Mouse (Mus musculus): ENCODE data around the gene Agbl4.

Agbl4 gene

GRCm38 (mm10) chr4:111447918-111448317 lies 1050.5 kb downstream of the Agbl4 start:
- no peak for DNase-seq (ENCODE audit: low spot score)

- DNase-seq (ENCODE audit: low spot score) = no peak
Measured at GRCm38 (mm10) chr4:111448586-111448985, 1051.1 kb downstream of the Agbl4 start.

DNA sequence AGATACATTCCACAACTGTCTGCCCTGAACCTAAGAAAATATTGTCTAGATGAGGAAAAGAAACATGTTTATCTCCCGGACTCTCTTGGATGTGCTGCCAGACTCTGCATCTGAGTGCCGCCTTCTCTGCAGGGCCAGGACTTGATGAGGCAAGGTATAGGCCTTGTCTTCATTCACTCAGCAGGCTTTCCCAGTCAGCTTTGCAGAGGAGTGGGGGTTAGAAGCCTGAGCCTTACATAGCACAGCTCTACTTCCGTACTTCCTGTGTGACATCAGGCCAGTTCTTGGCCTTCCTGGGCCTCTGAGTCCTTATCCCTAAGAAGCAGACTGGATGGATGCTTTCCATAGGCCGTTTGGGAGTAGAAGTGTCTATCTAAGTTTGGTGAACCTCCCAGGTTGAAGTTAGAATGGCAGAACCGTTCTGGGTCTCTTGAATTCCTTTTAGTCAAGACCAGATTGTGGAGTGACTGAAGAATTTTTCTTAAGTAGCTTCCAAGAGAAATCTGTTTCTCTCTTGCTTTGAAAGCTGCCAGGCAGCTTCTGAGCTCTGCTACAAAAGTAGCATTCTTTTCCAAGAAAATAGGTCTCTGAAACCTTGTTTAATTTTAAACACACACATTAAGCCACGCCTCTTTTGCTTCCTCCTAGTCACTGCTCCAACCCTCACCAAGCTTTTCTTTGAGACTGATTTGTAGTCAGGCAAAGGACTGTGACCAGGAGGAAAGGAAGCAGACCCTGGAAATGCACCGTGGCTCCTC lies 1052.2 kb downstream of the Agbl4 start:
- no peak for DNase-seq (ENCODE audit: low spot score)

DNA sequence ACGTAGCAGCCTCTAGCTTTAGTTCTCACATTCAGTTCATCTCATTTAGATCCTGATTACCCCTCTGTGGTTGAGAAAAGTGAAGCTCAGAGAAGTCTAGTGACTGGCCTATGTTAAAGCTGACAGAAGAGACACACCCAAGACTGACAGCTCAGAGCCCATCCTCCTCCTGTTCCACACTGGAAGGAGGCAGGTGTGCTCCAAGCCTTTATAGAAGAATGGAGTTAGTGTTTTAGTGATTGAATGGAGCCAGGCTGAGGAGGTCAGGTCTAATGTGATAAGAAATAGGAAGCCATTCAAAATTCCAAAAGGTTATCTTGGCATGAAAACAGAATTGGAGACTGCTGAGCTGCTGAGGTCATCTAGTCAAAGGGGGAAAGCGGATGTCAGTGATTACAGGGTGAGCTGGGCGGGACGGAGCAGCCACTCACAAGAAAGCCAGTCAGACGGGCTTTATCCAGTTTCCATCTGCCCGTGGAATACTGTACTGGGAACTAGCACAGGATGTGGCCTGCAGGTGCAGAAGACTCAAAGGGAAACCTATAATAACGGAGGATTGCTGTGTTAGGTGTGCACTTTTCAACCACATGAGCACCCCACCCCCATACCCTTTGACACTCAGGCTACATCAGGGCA lies 1053.9 kb downstream of the Agbl4 start:
- no peak for DNase-seq (ENCODE audit: low spot score)

GRCm38 (mm10) chr4:111452192-111452591 lies 1054.7 kb downstream of the Agbl4 start:
- no peak for DNase-seq (ENCODE audit: low spot score)

- no peak for DNase-seq (ENCODE audit: low spot score)
Measured at GRCm38 (mm10) chr4:111453275-111453674, 1055.8 kb downstream of the Agbl4 start.

GRCm38 (mm10) chr4:111455621-111456020 lies 1058.2 kb downstream of the Agbl4 start:
- DNase-seq (ENCODE audit: low spot score) = no peak

DNA sequence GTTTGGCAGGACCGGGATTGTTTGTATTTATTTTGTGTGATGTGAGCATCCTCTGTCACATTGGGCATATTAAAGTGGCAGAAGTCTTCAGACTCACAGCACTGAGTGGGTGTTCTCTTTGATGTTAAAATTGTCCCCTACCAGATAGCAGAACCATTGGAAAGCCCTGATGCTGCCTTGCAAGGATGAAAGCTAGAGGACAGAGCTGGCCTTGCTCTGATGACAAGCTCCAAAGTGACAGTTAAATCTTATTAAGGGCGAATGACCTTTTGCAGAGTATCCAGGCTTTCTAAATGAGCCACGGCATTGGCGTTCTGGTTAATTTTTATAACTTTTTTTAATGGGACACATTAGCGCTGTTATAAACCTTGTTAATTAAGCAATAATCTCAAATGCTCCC lies 1060.1 kb downstream of the Agbl4 start:
- DNase-seq (ENCODE audit: low spot score) = no peak

- DNase-seq (ENCODE audit: low spot score) = no peak
Measured at GRCm38 (mm10) chr4:111467293-111467773, 1069.9 kb downstream of the Agbl4 start.

- no peak for DNase-seq (ENCODE audit: low spot score)
Measured at GRCm38 (mm10) chr4:111467796-111468195, 1070.3 kb downstream of the Agbl4 start.

DNA sequence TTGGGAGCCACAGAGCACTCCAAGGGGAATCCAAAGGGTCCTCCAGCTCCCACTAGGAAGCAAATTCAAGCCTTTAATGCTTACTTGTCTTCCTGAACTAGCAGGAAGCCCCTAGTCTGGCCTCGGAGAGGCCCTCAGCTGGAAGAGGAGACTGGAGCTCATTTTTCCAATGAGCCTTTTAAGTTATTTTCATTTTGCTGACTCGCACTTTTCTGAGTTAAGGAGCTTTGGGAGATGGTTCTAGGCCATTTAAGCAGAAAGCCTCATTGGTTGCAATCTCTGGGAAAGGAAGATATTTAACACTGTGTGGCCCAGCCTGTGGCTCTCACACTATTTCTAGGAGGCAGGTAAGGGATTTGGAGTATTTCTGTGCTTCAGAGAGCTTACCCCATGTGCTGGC lies 1072.4 kb downstream of the Agbl4 start:
- no peak for DNase-seq (ENCODE audit: low spot score)

DNA sequence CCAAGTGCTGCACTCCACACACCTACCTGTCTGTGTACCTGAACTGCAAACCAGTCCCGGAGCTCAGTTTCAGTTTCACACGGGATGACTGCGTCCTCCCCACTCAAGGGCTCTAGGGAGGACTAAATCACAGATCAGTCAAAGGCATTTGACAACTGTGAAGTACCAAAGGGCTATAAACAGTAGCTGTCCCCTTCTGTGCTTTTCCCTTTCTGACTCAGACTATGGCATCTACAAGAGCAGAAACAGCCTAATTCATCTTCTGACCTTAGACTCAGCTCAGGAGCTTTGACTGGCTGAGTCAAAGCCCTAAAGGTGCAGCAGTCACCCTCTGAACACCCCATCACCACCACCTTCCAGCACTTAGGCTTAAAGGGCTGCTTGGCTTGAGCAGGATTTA lies 1074.3 kb downstream of the Agbl4 start:
- no peak for DNase-seq (ENCODE audit: low spot score)

- DNase-seq (ENCODE audit: low spot score) = no peak
Measured at GRCm38 (mm10) chr4:111472511-111472910, 1075.0 kb downstream of the Agbl4 start.

GRCm38 (mm10) chr4:111473014-111473413 lies 1075.6 kb downstream of the Agbl4 start:
- DNase-seq (ENCODE audit: low spot score) = no peak

- no peak for DNase-seq (ENCODE audit: low spot score)
Measured at GRCm38 (mm10) chr4:111475374-111475971, 1078.0 kb downstream of the Agbl4 start.

GRCm38 (mm10) chr4:111477507-111477906 lies 1080.0 kb downstream of the Agbl4 start:
- DNase-seq (ENCODE audit: low spot score) = no peak

- DNase-seq (ENCODE audit: low spot score) = no peak
Measured at GRCm38 (mm10) chr4:111483499-111483898, 1086.0 kb downstream of the Agbl4 start.

- DNase-seq (ENCODE audit: low spot score) = peak; percentile 37
Measured at GRCm38 (mm10) chr4:111485189-111485588, 1087.7 kb downstream of the Agbl4 start.

DNA sequence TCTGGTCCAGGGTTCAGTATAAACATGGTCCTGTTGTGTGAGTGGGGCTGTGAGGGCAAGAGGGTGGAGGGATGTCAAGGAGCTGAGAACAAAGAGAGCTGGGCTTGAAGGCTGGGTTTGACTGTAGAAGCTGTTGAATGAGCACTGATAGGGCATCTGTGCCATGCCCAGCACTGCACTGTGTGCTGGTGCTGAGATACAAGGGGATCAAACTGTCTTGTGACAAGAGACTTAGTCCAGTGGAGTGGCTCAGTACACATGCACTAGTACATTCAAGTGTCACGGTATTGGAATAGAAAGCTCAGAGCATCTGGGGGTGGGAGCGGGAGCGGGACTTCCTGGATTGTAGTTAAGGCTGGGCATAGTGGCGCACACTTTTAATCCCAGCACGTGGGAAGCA lies 1088.7 kb downstream of the Agbl4 start:
- no peak for DNase-seq (ENCODE audit: low spot score)

GRCm38 (mm10) chr4:111487233-111487843 lies 1089.9 kb downstream of the Agbl4 start:
- DNase-seq (ENCODE audit: low spot score) = no peak

DNA sequence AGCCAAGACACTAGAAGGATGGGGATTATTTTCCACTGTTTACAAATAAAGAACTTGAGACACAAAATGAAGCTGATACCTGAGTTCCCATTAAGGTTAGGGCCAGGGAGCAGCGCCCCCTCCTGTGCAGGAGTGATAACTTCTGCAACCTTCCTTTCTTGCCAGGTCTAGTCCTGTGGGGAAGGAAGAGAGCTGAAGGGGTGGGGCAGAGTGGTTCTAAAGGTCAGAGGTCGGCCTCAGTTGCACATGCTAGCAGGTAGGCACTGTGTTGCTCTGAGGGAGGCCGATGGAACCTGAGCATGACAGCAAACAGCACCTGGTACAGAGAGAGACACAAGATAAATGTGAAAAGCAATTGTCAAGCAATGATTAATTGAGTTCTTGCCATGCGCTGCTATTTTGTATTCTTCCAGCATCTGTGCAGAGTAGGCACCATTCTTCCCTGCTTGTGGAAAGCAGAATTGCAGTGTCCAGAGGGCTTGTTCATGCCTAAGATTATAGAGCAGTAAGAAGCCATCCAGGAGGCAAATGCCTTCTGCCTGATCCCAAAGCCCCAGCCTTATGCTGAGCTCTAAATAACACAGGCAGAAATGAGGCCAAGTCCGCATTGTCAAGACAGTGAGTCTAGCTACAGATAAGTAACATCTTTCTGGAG lies 1096.4 kb downstream of the Agbl4 start:
- DNase-seq (ENCODE audit: low spot score) = no peak

- peak; percentile 61 for DNase-seq (ENCODE audit: low spot score)
Measured at GRCm38 (mm10) chr4:111495949-111496348, 1098.5 kb downstream of the Agbl4 start.
